Mouse (Mus musculus) small intestine, adult 2 months (tissue): ENCODE measurements around the gene Adam17. TPM values are rescaled to one million over a fixed set of nuclear protein-coding genes. Genes with fewer than 3 reads are reported as not detected.
"Not testable (repeated sequence)": the region's sequence is repeated elsewhere in the genome, so short reads cannot be mapped to it uniquely, and the experiment has no call there.

ENCODE experiments used
- H3K27ac ChIP-seq: fragments of 200-500 bp; 2 replicates; pipeline ENCODE4 v1.5.1; 2012; ENCODE audit warnings: low read depth, low read length, control low read depth, inconsistent platforms; ENCODE audit not compliant: insufficient read depth
- H3K27me3 ChIP-seq: fragments of 200-500 bp; 2 replicates; pipeline ENCODE4 v1.6.1; 2012; ENCODE audit warnings: mild to moderate bottlenecking, moderate library complexity, low read length, inconsistent platforms; ENCODE audit not compliant: control insufficient read depth, insufficient read depth
- H3K36me3 ChIP-seq: fragments of 200-500 bp; 2 replicates; pipeline ENCODE4 v1.6.1; 2012; ENCODE audit warnings: mild to moderate bottlenecking, low read length, control low read depth, inconsistent platforms; ENCODE audit not compliant: control insufficient read depth, insufficient read depth
- H3K4me1 ChIP-seq: fragments of 200-500 bp; 2 replicates; pipeline ENCODE4 v1.6.1; 2012; ENCODE audit warnings: low read length, inconsistent platforms, mixed read lengths; ENCODE audit not compliant: control insufficient read depth, insufficient read depth, insufficient read length
- H3K4me3 ChIP-seq: fragments of 200-500 bp; 2 replicates; pipeline ENCODE4 v1.5.1; 2012; ENCODE audit warnings: low read depth, mild to moderate bottlenecking, control low read depth, inconsistent platforms, low read length, moderate library complexity
- CTCF ChIP-seq: fragments of 200-500 bp; IDR thresholded peaks from 2 replicates; pipeline ENCODE4 v1.5.1; 2012; ENCODE audit warnings: low read depth, mild to moderate bottlenecking, control low read depth, inconsistent platforms, low read length, moderate library complexity, mixed read lengths; ENCODE audit not compliant: insufficient replicate concordance, insufficient read length; ENCODE audit errors: extremely low read depth
- POLR2A ChIP-seq: fragments of 200-500 bp; IDR thresholded peaks from 2 replicates; pipeline ENCODE4 v1.6.1; 2012; ENCODE audit warnings: low read depth, mild to moderate bottlenecking, control low read depth, inconsistent platforms, low read length, moderate library complexity
- WGBS: fragments of 180-500 bp; shearing (Covaris S2); methylation state at CpG from one replicate; pipeline ENCODE4 v1.1.7; 2018; 5-methylcytosine and 5-hydroxymethylcytosine counted together
- polyA plus RNA-seq: library from polyadenylated mRNA; depleted of rRNA; stranded (reverse); fragments of >200 nt; gene quantifications from 2 replicates; pipeline ENCODE4 v1.2.3, GENCODE M21; 2012

The Adam17 gene
- polyA plus RNA-seq, 1 experiment = 10.1 TPM

- Histone ChIP-seq H3K4me1 (peaks cover 2% of the 10 kb centered on the region; the same call in 1 of the 2 replicates), H3K36me3 (peaks cover 46% of the 10 kb centered on the region), H3K4me3 (no peak overlapping the region), H3K27me3 (no peaks in the 10 kb centered on the region), H3K27ac (no peak overlapping the region)
- WGBS = 81% methylated on average over 3 of the region's 3 CpGs
- TF ChIP-seq CTCF = no peak
- no peak for TF ChIP-seq POLR2A
Measured at GRCm38 (mm10) chr12:21409651-21410050, 36.2 kb upstream of the Adam17 start.

- no peaks in the 10 kb centered on the region for H3K27me3 ChIP-seq
- 44% methylated on average over 2 of the region's 2 CpGs for WGBS
- peaks cover 2% of the 10 kb centered on the region; the same call in 1 of the 2 replicates for H3K4me1 ChIP-seq
- TF ChIP-seq POLR2A (no peak), CTCF (no peak)
- peaks cover 43% of the 10 kb centered on the region for H3K36me3 ChIP-seq
- no peak overlapping the region for H3K4me3 ChIP-seq
- H3K27ac ChIP-seq = no peak overlapping the region
Measured at GRCm38 (mm10) chr12:21408789-21409367, 35.4 kb upstream of the Adam17 start.

- Histone ChIP-seq H3K27me3 (no peaks in the 10 kb centered on the region), H3K36me3 (peaks cover 20% of the 10 kb centered on the region), H3K27ac (no peak overlapping the region), H3K4me3 (no peak overlapping the region), H3K4me1 (no peaks in the 10 kb centered on the region; the same call in 1 of the 2 replicates)
- 95% methylated on average over 5 of the region's 5 CpGs for WGBS
- no peak for TF ChIP-seq CTCF
- TF ChIP-seq POLR2A = no peak
Measured at GRCm38 (mm10) chr12:21402771-21403170, 29.3 kb upstream of the Adam17 start.

GRCm38 (mm10) chr12:21386201-21386600 is 12.8 kb upstream of the Adam17 start:
- no peak for TF ChIP-seq POLR2A
- no peak for TF ChIP-seq CTCF
- 97% methylated on average over 2 of the region's 2 CpGs for WGBS

GRCm38 (mm10) chr12:21378765-21379346 is 5.4 kb upstream of the Adam17 start:
- not testable (repeated sequence) for H3K27me3 ChIP-seq, H3K36me3 ChIP-seq, H3K4me1 ChIP-seq, H3K27ac ChIP-seq, H3K4me3 ChIP-seq
- WGBS = 68% methylated on average over 6 of the region's 6 CpGs

More at GRCm38 (mm10) chr12:21386201-21386600, 12.8 kb upstream of the Adam17 start:
- Histone ChIP-seq H3K27ac (no peak overlapping the region), H3K36me3 (peaks cover 17% of the 10 kb centered on the region), H3K4me1 (no peaks in the 10 kb centered on the region), H3K27me3 (no peaks in the 10 kb centered on the region), H3K4me3 (no peak overlapping the region)

- 59% methylated on average over 3 of the region's 3 CpGs for WGBS
- no peaks in the 10 kb centered on the region for H3K27me3 ChIP-seq
- no peak overlapping the region for H3K27ac ChIP-seq
- no peak overlapping the region for H3K4me3 ChIP-seq
- no peaks in the 10 kb centered on the region for H3K36me3 ChIP-seq
- H3K4me1 ChIP-seq = no peaks in the 10 kb centered on the region; the same call in 1 of the 2 replicates
- TF ChIP-seq CTCF = no peak
- no peak for TF ChIP-seq POLR2A
Measured at GRCm38 (mm10) chr12:21375376-21376157, 2.1 kb upstream of the Adam17 start.

GRCm38 (mm10) chr12:21373820-21374475 is 516 bp upstream of the Adam17 start:
- no peak for TF ChIP-seq CTCF
- no peak for TF ChIP-seq POLR2A

More at GRCm38 (mm10) chr12:21373820-21374475, 516 bp upstream of the Adam17 start:
- H3K4me1 ChIP-seq = no peaks in the 10 kb centered on the region; the same call in 1 of the 2 replicates
- H3K36me3 ChIP-seq = no peaks in the 10 kb centered on the region
- peak overlapping the region; percentile 94 for H3K27ac ChIP-seq
- H3K27me3 ChIP-seq = no peaks in the 10 kb centered on the region
- WGBS = 1% methylated on average over 24 of the region's 24 CpGs
- peak overlapping the region; percentile 79 for H3K4me3 ChIP-seq
